Mouse (Mus musculus): ENCODE data around the gene Ormdl1.
A peak's percentile ranks its signal among the peaks of the same experiment; 100 is the strongest.
"Not testable (repeated sequence)": the region's sequence is repeated elsewhere in the genome, so short reads cannot be mapped to it uniquely, and the experiment has no call there.

Gene Ormdl1

DNA sequence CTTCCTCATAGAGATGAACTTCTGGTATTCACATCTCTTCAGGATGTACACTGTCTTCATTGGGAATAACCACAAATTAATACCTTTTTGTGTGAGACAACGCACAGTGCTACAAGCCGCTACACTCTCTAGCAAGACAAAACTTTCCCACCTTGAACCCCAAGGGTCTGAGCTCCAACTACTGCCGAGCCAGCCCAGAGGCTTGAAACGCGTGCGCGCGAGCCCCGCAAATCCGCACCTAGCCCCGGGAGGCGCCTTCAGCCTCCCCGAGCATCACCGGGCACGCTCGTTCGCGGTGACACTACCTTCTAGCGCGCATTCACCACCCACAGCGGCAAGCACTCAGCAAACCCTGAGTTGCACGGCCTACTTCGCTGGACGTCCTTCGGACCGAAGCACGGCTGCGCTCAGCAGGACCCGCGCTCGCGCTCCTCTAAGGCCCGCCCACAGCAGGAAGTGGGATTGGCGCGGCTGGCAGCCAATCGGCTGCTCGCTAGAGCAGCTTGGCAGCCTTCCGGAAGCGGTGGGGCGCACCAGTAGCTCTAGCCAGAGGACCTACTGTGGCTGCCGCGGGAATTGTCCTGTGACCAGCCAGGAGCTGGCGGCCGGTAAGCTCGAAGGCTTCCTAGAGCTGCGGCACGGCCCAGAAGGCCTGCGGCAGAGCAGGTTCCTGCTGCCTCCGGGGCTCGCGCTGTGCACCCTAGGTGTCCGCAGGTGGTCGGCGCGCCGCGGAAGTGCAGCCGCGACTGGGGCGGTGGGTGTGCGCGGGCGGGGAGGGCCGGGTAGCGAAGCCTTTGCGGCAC, at the start of gene Ormdl1, which contains the start of the genes Pms1 and Gm28778:
TSS of gene Ormdl1 (plus strand) at position 515 of the 803 bp plus-strand sequence.
TSS of gene Pms1 (minus strand) at position 438 of the 803 bp plus-strand sequence.
TSS of gene Gm28778 (plus strand) at position 531 of the 803 bp plus-strand sequence.
- peak; percentile 93 for DNase-seq (ENCODE audit: low spot score)

DNA sequence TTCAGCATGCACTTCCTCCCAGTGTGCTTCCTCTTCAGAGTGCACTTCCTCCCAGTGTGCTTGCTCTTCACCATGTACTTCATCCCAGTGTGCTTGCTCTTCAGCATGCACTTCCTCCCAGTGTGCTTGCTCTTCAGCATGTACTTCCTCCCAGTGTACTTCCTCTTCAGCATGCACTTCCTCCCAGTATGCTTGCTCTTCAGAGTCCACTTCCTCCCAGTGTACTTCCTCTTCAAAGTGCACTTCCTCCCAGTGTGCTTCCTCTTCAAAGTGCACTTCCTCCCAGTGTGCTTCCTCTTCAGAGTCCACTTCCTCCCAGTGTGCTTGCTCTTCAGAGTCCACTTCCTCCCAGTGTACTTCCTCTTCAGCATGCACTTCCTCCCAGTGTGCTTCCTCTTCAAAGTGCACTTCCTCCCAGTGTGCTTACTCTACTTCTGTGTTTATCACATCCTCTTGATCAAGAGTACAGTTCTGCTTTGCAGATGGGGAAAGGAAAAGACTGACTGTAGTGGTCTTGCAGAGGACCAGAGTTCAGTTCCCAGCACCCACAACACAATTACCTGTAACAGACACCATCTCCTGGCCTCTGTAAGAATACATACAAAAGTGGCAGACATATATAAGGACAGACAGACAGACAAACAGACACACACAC, 31.8 kb upstream of the Ormdl1 start:
- not testable (repeated sequence) for DNase-seq (ENCODE audit: low spot score)

DNA sequence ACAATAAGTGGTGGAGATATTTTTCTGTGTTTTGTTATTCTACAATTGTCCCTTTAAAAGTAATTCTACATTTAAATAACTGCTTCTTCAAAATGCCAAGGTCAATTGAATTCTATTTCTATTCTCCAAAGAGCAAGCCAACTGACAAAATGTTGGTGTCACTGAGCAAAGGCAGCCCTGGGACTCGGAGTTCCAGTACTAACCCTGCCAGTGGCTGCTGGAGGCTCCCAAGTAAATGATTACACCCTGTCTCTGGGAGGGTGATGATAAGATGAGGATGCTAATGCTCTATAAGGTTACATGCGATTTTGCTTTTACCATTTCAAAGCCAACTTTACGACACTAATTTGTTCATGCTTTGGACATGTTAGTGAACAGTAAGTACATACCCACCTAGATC, 27.0 kb upstream of the Ormdl1 start:
- no peak for DNase-seq (ENCODE audit: low spot score)

DNA sequence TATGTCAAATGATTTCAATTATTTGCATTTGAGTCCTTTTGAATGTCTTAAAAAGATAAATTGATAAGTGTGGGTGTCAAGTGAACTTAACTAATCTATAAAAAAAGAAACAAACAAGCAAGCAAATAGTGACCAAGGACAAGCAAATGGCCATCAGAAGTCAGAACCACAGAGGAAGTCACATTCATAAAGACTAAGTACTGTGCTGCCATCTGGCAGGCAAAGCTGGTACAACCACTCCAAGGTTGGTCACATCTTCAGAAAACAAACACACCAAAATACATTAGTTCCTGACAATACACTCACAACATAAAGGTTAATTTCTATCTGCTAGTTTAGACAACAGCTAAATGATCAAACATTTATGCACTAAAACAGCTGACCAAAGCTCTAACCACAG, 24.2 kb upstream of the Ormdl1 start:
- peak; percentile 45 for DNase-seq (ENCODE audit: low spot score)

DNA sequence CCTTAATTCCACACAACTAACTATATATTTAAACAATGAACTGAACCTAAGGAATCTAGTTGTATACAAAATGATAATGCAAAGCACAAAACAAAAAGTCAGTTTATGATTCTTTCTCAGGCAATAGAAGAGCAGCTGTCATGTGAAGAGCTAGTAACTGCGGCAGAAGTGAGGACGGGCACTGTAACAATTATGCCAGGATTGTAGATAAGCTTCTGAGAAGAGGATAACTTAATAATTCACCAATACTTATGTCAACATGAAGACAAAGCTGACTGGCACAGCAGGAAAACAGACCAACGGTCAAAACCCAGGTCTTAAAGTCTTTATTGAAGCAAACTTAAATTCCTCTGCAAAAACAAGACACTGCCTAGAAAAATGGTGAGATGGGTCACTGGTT, 5.7 kb upstream of the Ormdl1 start:
- DNase-seq (ENCODE audit: low spot score), result no peak

DNA sequence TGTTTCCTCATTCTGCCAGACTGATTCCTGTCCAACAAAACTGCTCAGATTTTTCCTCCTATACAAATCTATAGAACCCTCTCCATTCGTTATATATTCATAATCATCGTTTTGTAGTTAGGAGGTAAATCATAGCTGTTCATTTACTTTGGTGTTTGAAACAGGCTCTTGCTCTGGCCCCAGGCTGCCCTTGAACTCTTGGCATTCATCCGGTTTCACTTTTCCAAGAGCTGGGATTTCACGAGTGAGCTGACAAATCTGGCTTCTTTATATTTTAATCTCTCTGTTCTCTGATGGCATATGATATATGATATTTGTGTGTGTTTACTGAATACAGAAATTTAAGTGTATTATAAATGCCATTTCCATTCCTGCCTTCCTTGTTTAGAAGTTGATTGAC, 3.6 kb downstream of the Ormdl1 start:
- no peak for DNase-seq (ENCODE audit: low spot score)

DNA sequence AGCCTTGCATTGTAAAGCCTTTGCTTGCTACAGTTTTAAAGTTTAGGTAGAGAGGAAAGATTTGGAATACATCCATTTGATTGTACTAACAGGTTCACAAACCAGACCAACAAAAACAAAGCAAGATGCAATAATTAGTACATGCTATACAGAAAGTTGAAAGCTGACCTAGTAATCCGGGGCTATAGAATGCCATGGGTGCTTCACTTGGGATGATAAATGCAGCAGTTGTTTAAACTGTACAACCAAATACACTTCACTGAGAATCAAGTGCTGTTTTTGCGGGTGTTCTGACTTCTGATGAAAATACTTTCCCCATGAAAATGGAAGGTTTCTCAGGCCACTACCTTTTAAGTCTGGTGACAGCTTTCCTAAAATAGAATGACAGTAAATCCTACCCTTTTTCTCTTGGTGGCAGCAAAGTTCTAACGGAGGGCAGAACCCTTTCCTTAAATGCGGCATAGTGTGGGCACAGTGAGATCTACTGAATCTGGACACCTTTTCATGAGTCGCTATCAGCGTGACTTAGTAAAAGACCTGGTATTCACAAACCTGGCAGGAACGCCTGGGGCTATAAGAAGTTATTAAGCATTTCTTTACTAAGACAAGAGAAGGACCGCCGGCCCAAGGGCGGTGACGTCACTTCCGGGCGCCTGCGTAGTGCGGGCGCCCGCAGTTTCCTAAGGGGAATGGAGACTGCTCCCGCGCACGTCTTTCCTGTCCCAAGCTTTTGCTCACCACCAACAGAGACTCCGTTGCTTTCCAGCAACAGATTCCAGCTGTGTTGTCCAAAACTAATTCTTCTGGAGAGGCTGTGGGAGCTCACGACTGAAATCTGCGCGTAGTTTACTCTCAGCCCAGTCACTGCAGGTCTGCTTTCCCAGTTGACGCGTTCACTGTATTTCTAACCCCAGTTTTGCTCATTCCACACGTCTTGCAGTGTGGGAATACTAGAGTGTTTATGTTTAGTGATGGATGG, 16.4 kb downstream of the Ormdl1 start, which contains the start of gene Osgepl1:
TSS of gene Osgepl1 (plus strand) at position 636 of the 979 bp plus-strand sequence.
- peak; percentile 87 for DNase-seq (ENCODE audit: low spot score)

DNA sequence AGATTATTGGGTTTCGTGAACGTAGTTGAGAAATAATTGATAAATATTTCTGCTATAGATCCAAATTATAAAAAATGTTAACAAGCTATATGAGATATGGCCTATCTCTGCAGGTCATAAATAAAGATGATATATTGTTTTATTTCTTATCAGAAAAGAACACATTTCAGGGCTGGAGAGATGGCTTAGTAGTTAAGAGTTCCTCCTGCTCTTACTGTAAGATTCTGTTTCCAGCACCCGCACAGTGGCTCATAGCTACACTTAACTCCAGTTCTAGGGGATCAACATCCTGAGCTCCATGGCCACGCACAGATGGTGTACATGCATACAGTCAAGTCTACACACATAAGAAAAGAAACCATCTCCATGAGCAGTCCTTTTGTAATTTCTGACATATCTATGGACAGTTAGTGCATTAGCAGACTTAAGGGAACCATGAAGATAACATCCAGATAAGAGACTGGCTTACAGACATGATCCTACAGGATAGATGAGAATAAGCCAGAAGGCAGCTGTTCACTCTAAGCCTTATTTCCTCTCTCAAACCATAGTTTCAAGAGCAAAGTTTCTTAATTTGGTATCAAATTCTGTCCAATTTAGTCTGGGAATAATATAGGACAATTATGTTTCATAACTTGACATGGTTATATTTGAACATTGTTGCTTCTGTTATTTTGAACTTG, 24.9 kb downstream of the Ormdl1 start:
- no peak for DNase-seq (ENCODE audit: low spot score)

DNA sequence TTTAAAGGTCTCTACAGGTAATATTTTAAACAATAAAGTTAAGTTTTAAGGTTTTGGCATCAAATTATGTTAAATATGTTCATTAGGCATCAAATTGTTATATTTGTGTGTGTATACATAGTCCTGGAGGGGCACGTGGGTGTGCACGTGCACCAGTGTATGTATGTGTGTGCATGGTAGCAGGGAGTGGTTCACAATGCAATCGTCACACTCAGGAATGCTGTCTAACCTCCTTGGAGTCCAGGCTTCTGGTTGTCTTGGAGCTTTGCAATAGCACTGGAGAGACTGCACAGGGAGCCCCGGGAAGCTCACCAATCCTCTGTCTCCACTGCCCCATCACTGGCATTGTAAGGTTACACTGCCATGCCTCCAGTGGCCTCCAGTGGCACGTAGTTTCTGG, 26.4 kb downstream of the Ormdl1 start:
- DNase-seq (ENCODE audit: low spot score), result no peak

DNA sequence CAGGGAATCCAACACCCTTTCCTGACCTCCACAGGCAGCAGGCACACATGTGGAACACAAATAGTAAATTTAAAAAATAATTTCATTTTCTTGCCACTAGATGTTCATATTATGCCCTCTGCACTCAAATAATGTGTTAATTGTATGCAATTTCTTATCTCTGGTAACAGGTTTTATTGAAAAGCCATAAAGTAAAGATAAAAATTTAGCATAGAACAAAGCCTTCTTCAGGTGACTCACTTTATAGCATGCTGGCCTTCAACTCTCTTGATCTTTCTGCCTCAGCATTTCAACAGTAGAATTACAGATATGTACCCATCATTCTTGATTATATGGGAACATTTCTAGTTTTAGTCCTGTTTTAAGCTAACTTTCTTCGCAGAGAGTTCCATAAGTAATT, 27.4 kb downstream of the Ormdl1 start:
- no peak for DNase-seq (ENCODE audit: low spot score)

DNA sequence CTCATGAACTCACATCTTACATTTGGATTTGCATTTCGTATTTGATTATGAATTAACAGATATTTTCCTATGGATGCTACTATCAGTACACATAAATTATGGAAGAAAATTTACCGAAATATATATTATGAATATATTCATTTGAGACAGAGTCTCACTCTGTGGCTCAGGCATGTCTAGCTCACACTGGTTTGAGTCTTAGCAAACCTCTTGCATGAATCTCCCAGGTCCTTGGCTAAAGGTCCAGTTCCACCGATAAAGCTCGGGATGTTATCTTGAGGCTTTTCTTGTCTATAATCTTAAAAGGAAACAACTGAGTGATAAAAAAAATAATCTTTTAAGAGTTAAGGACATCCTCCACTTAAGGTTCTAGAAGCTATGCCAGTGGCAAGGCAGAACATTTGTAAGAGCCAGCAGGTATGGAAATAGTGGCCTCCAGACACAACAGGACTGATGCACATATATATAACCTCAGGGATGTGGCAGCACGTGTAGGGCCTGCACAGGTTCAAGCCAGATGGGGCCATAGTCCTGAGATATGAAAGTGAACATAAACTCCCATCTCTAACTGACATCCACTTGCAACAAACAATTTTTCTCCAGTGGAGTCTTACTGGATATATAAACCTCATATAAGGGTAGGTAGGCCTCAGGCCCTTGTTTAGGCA, 28.1 kb downstream of the Ormdl1 start:
- no peak for DNase-seq (ENCODE audit: low spot score)

DNA sequence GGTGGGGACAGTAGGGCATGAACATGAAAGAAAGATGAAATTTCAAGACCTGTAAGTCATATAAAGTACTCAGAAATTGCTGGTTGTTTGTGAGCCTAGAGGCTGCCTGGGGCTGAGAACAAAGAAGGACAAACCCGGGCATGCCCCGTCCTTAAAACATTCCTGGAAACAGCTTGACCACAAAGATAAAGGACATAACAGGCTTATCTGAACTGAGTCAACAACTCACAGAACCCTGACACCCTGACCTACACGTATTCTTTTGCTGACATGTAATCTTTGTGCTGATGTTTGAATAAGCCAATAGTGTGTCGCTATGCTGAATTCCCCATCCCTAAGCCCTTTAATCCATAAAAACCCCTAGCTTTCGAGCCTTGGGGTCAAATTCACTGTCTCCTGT, 36.6 kb downstream of the Ormdl1 start:
- DNase-seq (ENCODE audit: low spot score), result not testable (repeated sequence)

DNA sequence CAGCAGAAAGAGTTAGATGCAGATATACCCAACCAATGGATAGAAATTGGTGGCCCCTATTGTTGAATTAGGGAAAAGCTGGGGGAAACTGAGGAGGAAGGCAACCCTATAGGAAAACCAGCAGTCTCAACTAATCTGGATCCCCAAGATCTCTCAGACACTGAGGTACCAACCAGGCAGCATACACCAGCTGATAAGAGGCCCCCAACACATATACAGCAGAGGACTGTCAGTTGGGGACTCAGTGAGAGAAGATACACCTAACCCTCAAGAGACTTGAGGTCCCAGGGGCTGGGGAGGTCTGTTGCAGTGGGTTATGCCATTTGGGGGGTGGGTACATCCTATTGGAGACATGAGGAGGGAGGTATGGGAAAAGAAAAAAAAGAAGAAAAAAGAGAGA, 38.6 kb downstream of the Ormdl1 start:
- no peak for DNase-seq (ENCODE audit: low spot score)

DNA sequence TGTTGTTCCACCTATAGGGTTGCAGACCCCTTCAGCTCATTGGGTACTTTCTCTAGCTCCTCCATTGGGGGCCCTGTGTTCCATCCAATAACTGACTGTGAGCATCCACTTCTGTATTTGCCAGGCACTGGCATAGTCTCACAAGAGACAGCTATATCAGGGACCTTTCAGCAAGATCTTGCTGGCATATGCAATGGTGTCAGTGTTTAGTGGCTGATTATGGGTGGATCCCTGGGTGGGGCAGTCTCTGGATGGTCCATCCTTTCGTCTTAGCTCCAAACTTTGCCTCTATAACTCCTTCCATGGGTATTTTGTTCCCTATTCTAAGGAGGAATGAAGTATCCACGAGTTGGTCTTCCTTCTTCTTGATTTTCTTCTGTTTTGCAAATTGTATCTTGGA, 40.5 kb downstream of the Ormdl1 start:
- DNase-seq (ENCODE audit: low spot score), result not testable (repeated sequence)

DNA sequence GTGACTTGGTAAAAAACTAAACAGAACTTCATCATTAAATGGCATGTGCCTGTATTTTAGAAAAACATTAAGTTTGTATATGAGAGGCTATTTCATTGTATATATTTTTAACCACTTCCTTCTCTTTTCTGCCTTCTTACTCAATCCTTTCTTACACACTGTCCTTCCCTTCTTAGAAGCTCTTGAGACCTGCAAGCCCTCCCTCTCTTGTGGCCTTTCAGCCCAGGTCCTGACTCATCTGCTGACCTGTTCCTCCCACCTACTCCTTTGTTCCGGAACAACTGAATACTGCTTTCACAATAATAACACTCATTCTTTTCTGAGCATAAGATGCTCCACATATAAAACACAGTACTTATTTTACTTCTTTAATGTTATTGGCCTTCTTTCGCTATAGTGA, 44.2 kb downstream of the Ormdl1 start:
- DNase-seq (ENCODE audit: low spot score), result no peak

DNA sequence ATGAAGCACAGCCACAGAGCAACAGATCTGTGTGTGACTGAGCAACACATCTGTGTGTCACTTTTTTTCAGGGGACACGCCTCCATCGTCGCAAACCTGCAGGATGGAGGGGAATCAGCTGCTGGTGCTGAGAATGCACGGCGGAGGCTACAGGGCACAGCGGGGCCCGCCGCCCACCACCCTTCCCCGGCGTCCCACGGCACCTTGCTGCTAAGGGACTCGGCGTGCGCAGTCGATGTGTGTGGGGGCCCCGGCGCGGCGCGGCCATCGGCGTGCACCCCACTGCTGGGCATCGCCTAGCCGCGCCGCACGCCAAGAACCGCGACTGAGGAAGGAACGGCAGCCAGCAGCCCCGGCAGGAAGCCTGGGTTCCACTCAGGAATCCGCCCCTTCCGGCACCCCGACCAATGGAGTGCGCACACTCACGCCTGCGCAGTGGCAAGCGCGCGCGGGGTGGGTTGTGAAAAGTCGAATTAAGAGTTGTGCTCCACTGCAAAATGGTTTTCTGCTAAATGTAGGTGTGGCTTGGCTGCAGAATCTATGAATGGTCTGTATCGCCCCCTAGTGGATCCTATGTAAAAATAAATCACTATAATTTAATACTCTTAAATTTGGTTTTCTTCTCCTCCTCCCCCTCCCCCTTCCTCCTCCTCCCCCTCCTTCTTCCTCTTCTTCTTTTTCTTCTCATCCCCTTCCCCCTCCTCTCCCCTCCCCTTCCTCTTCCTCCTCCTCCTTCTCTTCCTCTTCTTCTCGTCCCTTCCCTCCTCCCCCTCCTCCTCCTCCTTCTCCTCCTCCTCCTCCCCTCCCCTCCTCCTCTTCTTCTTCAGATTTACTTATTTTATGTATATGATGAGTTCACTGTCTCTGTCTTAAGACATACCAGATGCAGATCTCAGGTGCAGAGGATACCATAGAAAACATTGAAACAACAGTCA, 55.7 kb downstream of the Ormdl1 start, which contains the start of the genes Asdurf, Gm28551 and Asnsd1:
TSS of gene Asdurf (minus strand) at position 293 of the 935 bp plus-strand sequence.
TSS of gene Gm28551 (minus strand) at position 341 of the 935 bp plus-strand sequence.
TSS of gene Asnsd1 (minus strand) at position 426 of the 935 bp plus-strand sequence.
- peak; percentile 97 for DNase-seq (ENCODE audit: low spot score)

DNA sequence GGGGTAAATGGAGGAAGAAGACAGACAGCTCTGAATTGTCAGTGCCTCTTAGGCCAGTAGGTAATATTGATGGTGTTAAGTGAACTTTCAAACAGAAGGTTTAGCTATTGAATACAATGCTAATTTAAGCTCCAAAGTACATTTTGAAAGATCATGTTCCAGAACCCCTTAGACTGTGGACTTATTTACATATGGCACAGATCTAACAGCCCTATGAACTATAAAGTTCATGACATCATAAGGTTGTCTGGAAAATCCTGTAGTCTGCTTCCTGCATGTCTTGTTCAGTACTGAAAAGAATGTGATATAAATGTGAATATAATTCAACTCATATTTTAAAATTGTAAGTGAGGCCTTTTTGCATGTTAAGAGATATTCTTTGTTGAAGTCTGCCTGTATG, 62.1 kb downstream of the Ormdl1 start:
- no peak for DNase-seq (ENCODE audit: low spot score)

Data from adipocyte (in vitro differentiated cells).